Mouse (Mus musculus) cerebellum, adult 8-10 months (tissue): ENCODE data around the gene Brwd1.
"Not testable (repeated sequence)": the region's sequence is repeated elsewhere in the genome, so short reads cannot be mapped to it uniquely, and the experiment has no call there.

Experiments
- DNase-seq: peaks from one replicate; pipeline ENCODE4 v3.0.0; 2022

Gene Brwd1

GRCm38 (mm10) chr16:95970841-95971240 lies 111.5 kb downstream of the Brwd1 start:
- no peak for DNase-seq

GRCm38 (mm10) chr16:95967455-95967854 lies 114.9 kb downstream of the Brwd1 start:
- no peak for DNase-seq

- peak; percentile 45 for DNase-seq
Observed at GRCm38 (mm10) chr16:95964427-95965023, 117.8 kb downstream of the Brwd1 start.

- not testable (repeated sequence) for DNase-seq
Observed at GRCm38 (mm10) chr16:95961484-95961883, 120.8 kb downstream of the Brwd1 start.

- not testable (repeated sequence) for DNase-seq
Observed at GRCm38 (mm10) chr16:95960689-95961088, 121.6 kb downstream of the Brwd1 start.

GRCm38 (mm10) chr16:95958080-95958479 lies 124.2 kb downstream of the Brwd1 start:
- DNase-seq, result no peak

GRCm38 (mm10) chr16:95956618-95957017 lies 125.7 kb downstream of the Brwd1 start:
- no peak for DNase-seq

- no peak for DNase-seq
Observed at GRCm38 (mm10) chr16:95955716-95956346, 126.5 kb downstream of the Brwd1 start.

GRCm38 (mm10) chr16:95954341-95954740 lies 128.0 kb downstream of the Brwd1 start:
- no peak for DNase-seq

- no peak for DNase-seq
Observed at GRCm38 (mm10) chr16:95953159-95953650, 129.1 kb downstream of the Brwd1 start.

- no peak for DNase-seq
Observed at GRCm38 (mm10) chr16:95951471-95951870, 130.9 kb downstream of the Brwd1 start.

- peak; percentile 77 for DNase-seq
Observed at GRCm38 (mm10) chr16:95945389-95946311, 136.7 kb downstream of the Brwd1 start.

GRCm38 (mm10) chr16:95943186-95943585 lies 139.1 kb downstream of the Brwd1 start:
- no peak for DNase-seq
